Mouse (Mus musculus) lung, postnatal 25 days (tissue): ENCODE data around the gene Rab4a.
A peak's percentile ranks its signal among the peaks of the same experiment; 100 is the strongest.

ENCODE experiments used
- DNase-seq: peaks from one replicate; pipeline ENCODE4 v3.0.0; 2022; ENCODE audit warnings: low spot score

Gene Rab4a

GRCm38 (mm10) chr8:123813173-123813891 is 7.5 kb downstream of the Rab4a start:
- DNase-seq: no peak

DNA sequence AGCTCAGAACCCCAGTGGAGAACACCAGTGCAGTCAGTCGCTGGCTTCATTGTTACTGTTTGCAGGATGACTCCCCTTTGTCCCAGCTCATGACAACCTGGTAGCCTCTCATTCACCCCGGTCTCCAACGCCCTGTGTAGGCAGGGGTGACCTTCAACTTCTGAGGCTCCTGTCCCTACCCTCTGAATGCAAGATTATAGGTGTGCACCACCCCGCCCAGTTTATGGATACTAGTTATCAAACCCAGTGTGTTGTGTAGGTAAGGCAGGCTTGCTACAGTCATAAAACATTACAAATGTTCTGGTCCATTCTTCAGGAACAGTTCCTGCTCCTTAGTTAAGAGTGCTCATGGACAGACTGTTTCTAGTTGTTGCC is 8.1 kb downstream of the Rab4a start:
- DNase-seq: no peak

DNA sequence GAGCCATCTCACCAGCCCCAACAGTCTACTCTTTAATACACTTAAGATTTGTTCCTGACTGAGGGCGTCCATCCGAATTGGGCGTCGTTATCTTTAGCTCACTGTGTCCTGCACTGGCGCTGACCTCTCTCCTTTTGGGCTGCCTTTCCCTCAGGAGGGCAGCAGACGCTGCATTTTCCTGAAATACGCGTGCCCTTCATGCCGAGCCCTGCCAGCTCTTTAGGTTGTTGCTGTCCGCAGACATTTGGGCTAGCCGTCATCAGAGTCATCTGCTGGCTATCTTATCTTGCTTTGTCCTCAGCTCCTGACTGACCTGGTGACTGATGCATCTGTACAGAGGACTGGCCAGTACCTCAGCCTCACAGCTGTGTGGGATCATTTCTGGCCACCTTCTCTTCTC is 9.5 kb downstream of the Rab4a start:
- no peak for DNase-seq

DNA sequence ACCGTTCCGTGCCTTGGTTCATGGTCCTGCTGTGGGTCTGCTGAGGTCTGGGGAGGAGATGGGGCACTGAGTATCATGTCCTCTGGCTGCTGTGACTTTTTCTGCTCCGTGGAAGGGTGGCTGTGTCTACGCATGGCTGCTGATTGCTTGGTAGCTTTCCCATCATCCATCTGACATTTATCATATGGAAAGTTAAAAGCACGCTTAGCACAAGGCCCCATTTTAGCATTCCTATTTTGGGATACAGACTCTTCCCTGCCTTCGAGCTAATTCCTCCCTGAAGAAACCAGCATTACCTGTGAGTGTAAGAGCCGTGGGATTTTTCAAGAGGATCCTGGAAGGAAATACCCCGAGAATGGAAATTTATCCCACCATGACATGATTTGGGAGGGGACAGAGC is 11.2 kb downstream of the Rab4a start:
- DNase-seq: no peak

DNA sequence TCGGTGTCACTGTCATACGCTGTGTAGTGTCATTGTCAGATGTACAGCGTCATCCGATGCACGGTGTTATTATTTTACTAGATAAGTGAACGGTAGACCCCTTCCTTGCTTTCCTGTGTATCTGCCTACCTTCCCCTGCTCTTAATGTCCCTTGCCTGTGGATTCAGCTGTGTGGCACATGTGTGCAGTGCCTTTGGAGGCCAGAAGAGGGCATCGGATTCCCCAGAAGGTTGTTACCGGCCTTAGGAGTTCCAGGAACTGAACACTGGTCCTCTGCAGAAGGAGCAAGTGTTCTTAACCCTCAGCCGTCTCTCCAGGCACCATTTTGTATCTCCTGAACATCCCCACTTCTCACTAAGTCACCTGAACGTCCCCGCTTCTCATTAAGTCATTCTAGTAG is 12.0 kb downstream of the Rab4a start:
- DNase-seq: no peak

DNA sequence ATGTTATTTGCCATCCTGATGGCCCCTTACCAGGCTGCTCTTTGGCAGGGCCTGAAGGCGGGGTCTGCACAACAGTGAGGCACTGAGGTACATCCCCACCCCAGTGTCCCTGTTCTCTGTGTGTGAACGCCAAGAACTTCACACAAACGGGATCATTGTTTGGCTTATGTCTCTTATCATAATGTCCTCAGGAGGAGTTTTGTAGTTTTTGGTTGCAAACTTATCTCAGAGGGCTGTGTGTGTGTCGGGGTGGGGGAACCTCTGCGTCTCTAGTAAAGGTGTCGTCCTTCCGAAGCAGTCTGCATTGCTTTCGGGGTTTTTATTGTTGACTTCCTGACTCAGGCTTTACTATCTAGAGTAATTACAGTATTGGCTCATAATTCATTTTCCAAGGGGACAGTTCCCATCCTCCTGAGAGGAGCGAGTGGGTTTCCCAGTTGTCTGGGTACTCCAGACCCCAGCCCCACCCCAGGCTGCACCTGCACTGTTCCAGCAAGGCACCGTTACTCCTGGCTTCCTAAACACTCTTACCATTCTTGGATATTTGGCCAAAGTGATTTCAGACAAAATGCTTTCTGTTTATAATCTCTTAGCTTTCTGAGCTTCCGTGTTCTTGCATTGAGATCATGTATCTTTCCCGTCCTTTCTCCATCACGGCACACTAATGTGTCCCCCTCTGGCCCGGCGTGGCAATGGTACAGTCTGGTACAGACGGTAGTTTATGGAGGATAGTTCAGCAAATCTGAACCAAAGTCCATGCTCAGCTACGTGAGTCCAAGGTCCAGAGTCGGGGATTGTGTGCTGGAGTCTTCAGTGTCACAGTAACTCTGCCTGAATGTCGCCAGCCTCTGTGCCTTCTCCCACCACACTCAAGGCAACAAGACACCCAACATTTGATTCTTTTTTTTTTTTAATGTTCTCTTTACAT is 14.2 kb downstream of the Rab4a start:
- no peak for DNase-seq

DNA sequence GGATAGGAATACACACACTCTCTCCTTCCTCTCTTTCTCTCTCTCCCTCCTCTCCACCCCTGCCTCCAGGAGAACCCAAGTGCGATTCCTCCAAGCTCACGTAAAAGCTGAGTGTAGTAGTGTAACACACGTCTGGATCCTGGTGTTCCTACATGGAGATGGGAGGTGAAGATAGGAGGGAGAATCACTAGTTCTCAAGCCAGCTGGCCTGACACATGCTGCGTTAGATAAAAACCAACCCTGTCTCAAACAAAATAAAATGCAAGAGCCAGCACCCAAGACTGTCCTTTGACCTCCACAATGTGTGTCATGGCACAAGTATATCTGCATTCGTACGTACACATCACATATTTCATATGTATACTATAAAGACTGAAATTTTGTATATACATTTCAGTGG is 15.0 kb downstream of the Rab4a start:
- no peak for DNase-seq

- DNase-seq: no peak
Measured at GRCm38 (mm10) chr8:123823111-123823510, 17.3 kb downstream of the Rab4a start.

DNA sequence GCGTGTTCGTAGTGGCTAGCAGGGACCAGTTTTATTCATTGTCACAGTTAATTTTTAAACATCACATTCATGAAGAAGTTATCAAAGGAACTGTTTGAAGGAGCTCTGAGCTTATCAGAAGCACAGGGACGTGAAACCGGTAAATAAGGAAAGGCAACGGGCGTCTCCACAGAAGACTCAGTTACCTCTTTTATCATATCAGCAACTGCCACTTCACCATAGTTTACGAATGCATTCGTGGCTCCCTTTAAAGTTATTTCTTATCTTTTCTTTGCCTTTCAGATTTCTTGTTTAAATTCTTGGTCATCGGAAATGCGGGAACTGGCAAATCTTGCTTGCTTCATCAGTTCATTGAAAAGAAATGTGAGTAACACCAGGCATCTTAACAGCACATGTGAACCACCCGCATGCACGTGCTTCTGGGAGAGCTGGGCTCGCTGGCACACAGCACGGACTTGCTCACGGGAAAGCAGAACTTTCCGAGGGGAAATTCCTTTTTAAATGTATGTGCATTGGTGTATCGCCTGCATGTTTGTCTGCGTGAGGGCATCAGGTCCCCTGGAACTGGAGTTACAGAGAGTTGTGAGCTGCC is 17.8 kb downstream of the Rab4a start:
- DNase-seq: no peak

DNA sequence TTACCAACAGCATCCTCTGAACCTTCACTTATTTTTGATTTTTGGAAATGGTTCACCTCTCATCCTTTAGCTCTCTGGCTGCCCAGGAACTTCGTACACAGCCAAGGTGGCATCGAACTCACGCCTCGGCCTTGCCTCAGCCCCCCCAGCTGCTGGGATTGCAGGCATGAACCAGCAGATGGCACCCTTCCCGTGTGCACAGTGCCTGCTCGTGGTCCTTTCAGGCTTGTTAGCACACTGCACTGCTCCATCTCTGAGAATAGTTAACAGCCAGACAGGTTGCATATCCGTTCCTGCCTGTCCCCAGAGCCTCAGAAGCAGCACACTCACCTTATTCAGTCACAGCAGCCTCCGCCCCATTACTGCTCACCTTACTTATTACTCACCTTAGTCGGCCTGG is 20.2 kb downstream of the Rab4a start:
- DNase-seq: no peak

DNA sequence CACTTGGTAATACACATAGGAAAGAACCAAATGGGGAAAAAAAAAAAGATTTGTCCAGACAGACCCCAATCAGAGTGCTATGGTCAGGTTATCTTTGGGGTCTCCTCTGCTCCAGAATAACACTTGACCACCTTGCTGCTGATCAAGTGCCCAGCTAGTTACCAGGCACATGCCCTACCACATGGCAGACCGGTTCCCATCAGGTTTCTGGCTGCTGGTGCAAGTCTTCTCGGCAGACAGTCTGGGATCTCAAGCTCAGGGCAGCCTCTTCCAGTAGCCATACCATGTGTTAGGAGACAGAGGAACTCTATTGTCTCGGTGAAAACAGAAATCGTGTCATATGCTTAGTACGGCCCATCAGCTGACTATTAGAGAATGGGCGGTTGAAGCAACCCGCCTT is 21.0 kb downstream of the Rab4a start:
- DNase-seq: no peak

GRCm38 (mm10) chr8:123827523-123827922 is 21.7 kb downstream of the Rab4a start:
- no peak for DNase-seq

GRCm38 (mm10) chr8:123832757-123833156 is 27.0 kb downstream of the Rab4a start:
- peak; percentile 57 for DNase-seq

GRCm38 (mm10) chr8:123835451-123835850 is 29.7 kb downstream of the Rab4a start:
- DNase-seq: peak; percentile 36

GRCm38 (mm10) chr8:123836354-123836753 is 30.6 kb downstream of the Rab4a start:
- DNase-seq: no peak

DNA sequence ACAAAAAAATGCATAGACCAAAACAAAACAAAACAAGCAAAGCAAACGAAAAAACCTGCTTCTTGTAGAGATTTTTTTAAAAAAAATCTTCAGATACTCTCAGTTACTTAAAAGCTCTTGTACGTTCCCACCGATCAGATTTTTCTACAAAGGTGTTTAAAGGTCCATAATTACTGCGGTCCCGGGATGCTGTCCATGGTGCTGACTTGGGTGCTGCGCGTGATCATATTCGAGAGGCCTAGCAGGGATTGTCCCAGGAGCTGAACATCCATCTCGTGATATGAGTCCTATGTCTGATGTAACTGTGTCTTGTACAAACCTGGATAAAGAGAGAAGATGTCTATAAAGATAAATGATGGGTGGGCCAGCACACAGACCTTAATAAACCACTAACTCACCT is 32.7 kb downstream of the Rab4a start:
- no peak for DNase-seq

DNA sequence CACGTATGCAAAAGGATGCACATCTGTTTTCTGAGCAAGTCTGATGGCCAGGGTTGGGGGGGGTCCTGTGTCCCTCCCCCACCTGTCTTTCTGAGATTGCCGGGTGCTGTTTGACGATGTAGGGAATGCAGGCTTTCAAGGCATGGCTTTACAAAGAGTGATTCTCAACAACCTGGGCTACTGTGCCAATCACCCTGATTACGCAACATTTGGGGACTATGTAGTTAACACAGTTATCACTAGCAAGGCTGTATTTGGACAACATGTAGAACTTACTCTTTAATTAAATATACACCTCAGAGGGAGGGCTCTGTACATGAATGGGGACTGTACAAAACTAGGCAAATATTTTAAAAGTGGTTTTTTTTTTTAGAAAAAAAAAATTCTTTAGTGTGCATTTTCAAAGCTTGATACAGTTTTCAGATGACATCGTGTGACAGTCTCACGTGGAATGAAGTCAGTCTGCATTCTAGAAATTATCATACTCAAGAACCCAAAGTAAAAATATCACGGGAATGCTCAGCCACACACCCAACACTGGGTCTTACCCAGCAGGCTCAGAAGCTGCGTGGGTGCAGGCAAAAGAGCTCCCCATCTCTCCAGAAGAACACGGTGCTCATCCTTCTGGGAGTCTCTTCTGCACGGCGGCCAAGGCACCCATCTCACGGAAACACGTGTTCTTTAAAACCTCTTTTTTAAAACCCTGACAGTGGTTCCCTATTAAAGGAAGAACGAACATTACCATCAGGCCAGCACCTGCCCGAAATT is 35.0 kb downstream of the Rab4a start:
- DNase-seq: no peak

GRCm38 (mm10) chr8:123842086-123842485 is 36.3 kb downstream of the Rab4a start:
- no peak for DNase-seq

DNA sequence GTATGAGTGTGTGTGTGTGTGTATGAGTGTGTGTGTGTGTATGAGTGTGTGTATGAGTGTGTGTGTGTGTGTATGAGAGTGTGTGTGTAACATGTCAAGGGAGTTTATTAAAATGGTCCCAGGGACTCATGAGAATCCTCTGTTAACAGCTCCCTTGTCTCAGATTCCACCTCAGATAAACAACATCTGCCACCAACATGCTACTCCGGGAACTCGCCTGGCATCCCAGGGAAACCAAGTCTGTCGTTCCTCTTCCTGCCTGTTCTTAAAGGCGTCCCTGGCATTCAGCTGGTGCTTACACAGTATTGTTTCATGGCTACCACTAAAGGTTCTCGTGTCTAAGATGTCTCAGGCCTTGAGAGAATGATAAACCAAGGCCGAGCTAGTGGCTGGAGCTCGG is 38.6 kb downstream of the Rab4a start:
- DNase-seq: no peak

DNA sequence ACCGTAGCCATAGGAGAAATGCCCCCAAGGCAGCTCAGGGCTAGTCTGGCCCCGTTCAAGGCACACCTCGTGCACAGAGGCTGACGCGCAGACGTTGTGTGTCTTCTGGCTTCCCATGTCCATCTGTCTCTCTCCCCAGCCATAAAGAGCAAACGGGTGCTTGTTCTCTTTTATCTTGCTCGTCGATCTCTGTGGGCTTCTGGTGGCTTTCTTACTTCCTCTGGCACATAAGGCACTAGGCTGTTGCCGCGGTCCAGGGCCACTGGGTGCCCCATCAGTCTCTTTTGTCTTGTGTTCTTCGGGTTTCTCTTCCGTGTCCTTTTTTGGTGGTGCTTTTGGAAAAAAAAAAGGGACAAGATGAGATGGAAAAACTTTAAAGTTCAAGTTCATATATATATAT is 39.3 kb downstream of the Rab4a start:
- no peak for DNase-seq

- DNase-seq: no peak
Measured at GRCm38 (mm10) chr8:123845991-123846390, 40.2 kb downstream of the Rab4a start.

GRCm38 (mm10) chr8:123846509-123846908 is 40.7 kb downstream of the Rab4a start:
- no peak for DNase-seq
